Mouse (Mus musculus): ENCODE data around the gene Wipf1. TPM values are rescaled to one million over a fixed set of nuclear protein-coding genes. Genes with fewer than 3 reads are reported as not detected.
A peak's percentile ranks its signal among the peaks of the same experiment; 100 is the strongest.

The Wipf1 gene
- polyA plus RNA-seq, 1 experiment: 16.1 TPM

- Histone ChIP-seq H3K79me2 (ENCODE audit: control insufficient read depth, insufficient read depth) (no peaks in the 10 kb centered on the region), H3K4me3 (ENCODE audit: insufficient read depth, poor library complexity, severe bottlenecking) (no peak overlapping the region), H3K36me3 (ENCODE audit: control insufficient read depth, insufficient read depth) (no peaks in the 10 kb centered on the region), H3ac (ENCODE audit: control insufficient read depth, insufficient read length, low read depth) (no peak overlapping the region), H3K79me3 (ENCODE audit: low read depth) (no peaks in the 10 kb centered on the region), H3K27me3 (ENCODE audit: control insufficient read depth, insufficient read depth, insufficient read length) (no peaks in the 10 kb centered on the region)
- TF ChIP-seq FOSL1 (IDR thresholded peaks at IDR 0.05; ENCODE audit: insufficient read depth, low read length, poor library complexity, severe bottlenecking) (no peak), CEBPB (IDR thresholded peaks at IDR 0.05; ENCODE audit: low read depth) (peak; percentile 33)
Measured at GRCm38 (mm10) chr2:73396828-73397325, 132.7 kb downstream of the Wipf1 start.

- Histone ChIP-seq H3ac (ENCODE audit: control insufficient read depth, insufficient read length, low read depth) (no peak overlapping the region), H3K36me3 (ENCODE audit: control insufficient read depth, insufficient read depth) (no peaks in the 10 kb centered on the region), H3K79me3 (ENCODE audit: low read depth) (no peaks in the 10 kb centered on the region), H3K27me3 (ENCODE audit: control insufficient read depth, insufficient read depth, insufficient read length) (no peaks in the 10 kb centered on the region), H3K79me2 (ENCODE audit: control insufficient read depth, insufficient read depth) (no peaks in the 10 kb centered on the region), H3K4me3 (ENCODE audit: insufficient read depth, poor library complexity, severe bottlenecking) (no peak overlapping the region)
- no peak for TF ChIP-seq MAX (IDR thresholded peaks at IDR 0.05)
- TF ChIP-seq MYOG (IDR thresholded peaks at IDR 0.05; ENCODE audit: control insufficient read depth, extremely low read depth, insufficient read length): no peak
- TF ChIP-seq MYOD1 (IDR thresholded peaks at IDR 0.05; ENCODE audit: control insufficient read depth, insufficient read length, low read depth): no peak
- TF ChIP-seq CTCF (IDR thresholded peaks at IDR 0.05; ENCODE audit: control insufficient read depth, insufficient read depth, insufficient read length): no peak
- no peak for TF ChIP-seq FOSL1 (IDR thresholded peaks at IDR 0.05; ENCODE audit: insufficient read depth, low read length, poor library complexity, severe bottlenecking)
- no peak for TF ChIP-seq USF1 (IDR thresholded peaks at IDR 0.05; ENCODE audit: low read depth)
- no peak for TF ChIP-seq CEBPB (IDR thresholded peaks at IDR 0.05; ENCODE audit: low read depth)
Measured at GRCm38 (mm10) chr2:73395516-73395915, 134.0 kb downstream of the Wipf1 start.

- no peak overlapping the region for H3ac ChIP-seq (ENCODE audit: control insufficient read depth, insufficient read length, low read depth)
- no peaks in the 10 kb centered on the region for H3K79me3 ChIP-seq (ENCODE audit: low read depth)
- H3K4me3 ChIP-seq (ENCODE audit: insufficient read depth, poor library complexity, severe bottlenecking): no peak overlapping the region
- TF ChIP-seq MAX (IDR thresholded peaks at IDR 0.05) (no peak), CTCF (IDR thresholded peaks at IDR 0.05; ENCODE audit: control insufficient read depth, insufficient read depth, insufficient read length) (no peak), FOSL1 (IDR thresholded peaks at IDR 0.05; ENCODE audit: insufficient read depth, low read length, poor library complexity, severe bottlenecking) (no peak), USF1 (IDR thresholded peaks at IDR 0.05; ENCODE audit: low read depth) (no peak), CEBPB (IDR thresholded peaks at IDR 0.05; ENCODE audit: low read depth) (no peak), MYOD1 (IDR thresholded peaks at IDR 0.05; ENCODE audit: control insufficient read depth, insufficient read length, low read depth) (no peak), MYOG (IDR thresholded peaks at IDR 0.05; ENCODE audit: control insufficient read depth, extremely low read depth, insufficient read length) (no peak)
- no peaks in the 10 kb centered on the region for H3K79me2 ChIP-seq (ENCODE audit: control insufficient read depth, insufficient read depth)
- H3K27me3 ChIP-seq (ENCODE audit: control insufficient read depth, insufficient read depth, insufficient read length): no peaks in the 10 kb centered on the region
- no peaks in the 10 kb centered on the region for H3K36me3 ChIP-seq (ENCODE audit: control insufficient read depth, insufficient read depth)
Measured at GRCm38 (mm10) chr2:73394476-73394875, 135.1 kb downstream of the Wipf1 start.

- TF ChIP-seq USF1 (IDR thresholded peaks at IDR 0.05; ENCODE audit: low read depth) (no peak), CTCF (IDR thresholded peaks at IDR 0.05; ENCODE audit: control insufficient read depth, insufficient read depth, insufficient read length) (no peak), CEBPB (IDR thresholded peaks at IDR 0.05; ENCODE audit: low read depth) (no peak), MYOD1 (IDR thresholded peaks at IDR 0.05; ENCODE audit: control insufficient read depth, insufficient read length, low read depth) (no peak)
- H3K36me3 ChIP-seq (ENCODE audit: control insufficient read depth, insufficient read depth): no peaks in the 10 kb centered on the region
- H3K79me3 ChIP-seq (ENCODE audit: low read depth): no peaks in the 10 kb centered on the region
- H3K27me3 ChIP-seq (ENCODE audit: control insufficient read depth, insufficient read depth, insufficient read length): no peaks in the 10 kb centered on the region
- H3K4me3 ChIP-seq (ENCODE audit: insufficient read depth, poor library complexity, severe bottlenecking): no peak overlapping the region
- H3ac ChIP-seq (ENCODE audit: control insufficient read depth, insufficient read length, low read depth): no peak overlapping the region
- H3K79me2 ChIP-seq (ENCODE audit: control insufficient read depth, insufficient read depth): no peaks in the 10 kb centered on the region
Measured at GRCm38 (mm10) chr2:73392772-73393171, 136.8 kb downstream of the Wipf1 start.

- Histone ChIP-seq H3K4me3 (ENCODE audit: insufficient read depth, poor library complexity, severe bottlenecking) (no peak overlapping the region), H3K79me3 (ENCODE audit: low read depth) (no peaks in the 10 kb centered on the region), H3ac (ENCODE audit: control insufficient read depth, insufficient read length, low read depth) (no peak overlapping the region), H3K27me3 (ENCODE audit: control insufficient read depth, insufficient read depth, insufficient read length) (no peaks in the 10 kb centered on the region), H3K36me3 (ENCODE audit: control insufficient read depth, insufficient read depth) (no peaks in the 10 kb centered on the region), H3K79me2 (ENCODE audit: control insufficient read depth, insufficient read depth) (no peaks in the 10 kb centered on the region)
- no peak for TF ChIP-seq USF1 (IDR thresholded peaks at IDR 0.05; ENCODE audit: low read depth)
- TF ChIP-seq CEBPB (IDR thresholded peaks at IDR 0.05; ENCODE audit: low read depth): no peak
- TF ChIP-seq FOSL1 (IDR thresholded peaks at IDR 0.05; ENCODE audit: insufficient read depth, low read length, poor library complexity, severe bottlenecking): no peak
- no peak for TF ChIP-seq MYOD1 (IDR thresholded peaks at IDR 0.05; ENCODE audit: control insufficient read depth, insufficient read length, low read depth)
- TF ChIP-seq CTCF (IDR thresholded peaks at IDR 0.05; ENCODE audit: control insufficient read depth, insufficient read depth, insufficient read length): no peak
- no peak for TF ChIP-seq MAX (IDR thresholded peaks at IDR 0.05)
- no peak for TF ChIP-seq MYOG (IDR thresholded peaks at IDR 0.05; ENCODE audit: control insufficient read depth, extremely low read depth, insufficient read length)
Measured at GRCm38 (mm10) chr2:73389951-73390350, 139.6 kb downstream of the Wipf1 start.

- H3K4me3 ChIP-seq (ENCODE audit: insufficient read depth, poor library complexity, severe bottlenecking): no peak overlapping the region
- H3ac ChIP-seq (ENCODE audit: control insufficient read depth, insufficient read length, low read depth): no peak overlapping the region
- H3K27me3 ChIP-seq (ENCODE audit: control insufficient read depth, insufficient read depth, insufficient read length): no peaks in the 10 kb centered on the region
- H3K36me3 ChIP-seq (ENCODE audit: control insufficient read depth, insufficient read depth): no peaks in the 10 kb centered on the region
- TF ChIP-seq MYOD1 (IDR thresholded peaks at IDR 0.05; ENCODE audit: control insufficient read depth, insufficient read length, low read depth) (no peak), USF1 (IDR thresholded peaks at IDR 0.05; ENCODE audit: low read depth) (no peak), CTCF (IDR thresholded peaks at IDR 0.05; ENCODE audit: control insufficient read depth, insufficient read depth, insufficient read length) (no peak), MAX (IDR thresholded peaks at IDR 0.05) (no peak), FOSL1 (IDR thresholded peaks at IDR 0.05; ENCODE audit: insufficient read depth, low read length, poor library complexity, severe bottlenecking) (no peak), MYOG (IDR thresholded peaks at IDR 0.05; ENCODE audit: control insufficient read depth, extremely low read depth, insufficient read length) (no peak), CEBPB (IDR thresholded peaks at IDR 0.05; ENCODE audit: low read depth) (no peak)
- no peaks in the 10 kb centered on the region for H3K79me2 ChIP-seq (ENCODE audit: control insufficient read depth, insufficient read depth)
- no peaks in the 10 kb centered on the region for H3K79me3 ChIP-seq (ENCODE audit: low read depth)
Measured at GRCm38 (mm10) chr2:73387806-73388205, 141.7 kb downstream of the Wipf1 start.

All from C2C12 (cell line).